Mouse (Mus musculus) cerebellum, adult 2 months (tissue): ENCODE measurements at regions not wholly inside any gene's neighbourhood (a gene's known extent, or its start where the extent isn't known, plus 50 kb on each side); places are given as distances from the start of the nearest gene placed in this dataset.

ENCODE experiments used
- CTCF ChIP-seq: fragments of 200-500 bp; IDR thresholded peaks from 2 replicates; pipeline ENCODE4 v1.5.1; 2011; ENCODE audit warnings: low read depth, mild to moderate bottlenecking, control low read depth, low read length, moderate library complexity, borderline replicate concordance; ENCODE audit not compliant: insufficient read depth
- POLR2A ChIP-seq: fragments of 200-500 bp; IDR thresholded peaks from 2 replicates; pipeline ENCODE4 v1.6.1; 2011; ENCODE audit warnings: low read length, control low read depth, borderline replicate concordance; ENCODE audit not compliant: insufficient read depth

DNA sequence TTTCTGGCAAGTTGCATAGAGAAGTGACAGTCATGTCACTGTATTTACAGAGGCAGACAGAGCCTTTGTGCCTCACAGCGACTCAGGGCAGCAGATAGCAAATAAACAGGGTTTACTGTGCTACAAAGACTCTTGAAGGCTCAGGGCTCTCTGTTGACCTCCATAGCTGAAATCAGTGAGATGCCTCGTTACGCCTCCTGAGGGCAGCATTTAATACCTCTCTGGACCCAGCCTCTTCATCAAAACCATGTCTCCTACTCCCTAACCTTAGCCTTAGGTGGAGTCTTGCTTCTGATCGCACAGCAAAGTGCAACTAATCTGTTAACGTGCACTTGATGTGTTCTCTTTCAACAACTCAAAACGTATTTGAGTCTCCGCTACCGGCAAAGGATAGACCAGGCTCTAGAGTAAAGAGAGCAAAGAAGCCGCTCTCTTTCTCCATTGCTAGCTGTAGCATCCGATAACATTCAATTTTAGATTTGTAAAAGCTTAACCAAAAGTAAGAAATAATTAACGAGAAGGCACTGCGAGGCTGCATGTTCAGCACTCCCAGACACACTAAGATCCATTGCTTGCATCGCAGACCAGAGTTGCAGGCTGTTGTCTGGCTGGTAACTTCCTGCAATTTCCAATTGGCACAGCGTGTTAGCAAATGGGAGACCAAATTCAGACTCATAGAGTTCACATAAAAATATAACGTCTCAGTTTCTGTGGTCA, 101.1 kb upstream of the Man2a1 start:
- TF ChIP-seq POLR2A (no peak), CTCF (peak; percentile 51; the same call in 1 of the 2 replicates)
